Comparison of ENCODE assay signal across 8 mouse cellular contexts in the genomic region with DNA sequence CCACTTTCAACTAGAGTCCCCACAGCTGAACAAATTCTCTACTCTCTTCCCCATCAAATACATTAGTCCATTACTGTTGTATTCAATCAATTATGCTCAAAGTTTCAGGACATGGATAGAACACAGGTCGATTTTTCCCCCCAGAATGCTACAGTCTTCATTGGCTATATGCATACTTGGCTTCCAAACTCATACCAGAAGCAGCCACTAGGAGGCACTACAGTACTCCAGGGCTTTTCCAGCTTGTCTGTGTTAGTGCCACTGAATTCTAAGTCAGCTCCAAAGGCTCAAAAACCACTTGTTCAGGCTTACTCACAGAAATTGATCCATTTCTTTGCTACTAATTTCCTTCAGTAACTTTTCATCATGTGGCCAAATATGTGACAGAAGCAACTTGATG.
A peak's percentile ranks its signal among the peaks of the same experiment; 100 is the strongest.
DNase-seq lines count a peak whose midpoint lies in the region; ATAC-seq and TF ChIP-seq lines count a peak whose summit lies in the region.

No protein-coding gene starts in this region.

- no peaks in the 10 kb centered on the region for H3K9me3 ChIP-seq in liver, embryonic 11.5 days (ENCODE audit: control insufficient read depth, low read length)
- H3K9me3 ChIP-seq in neural tube, embryonic 11.5 days (ENCODE audit: control insufficient read depth, low read length), result no peaks in the 10 kb centered on the region

- no peaks in the 10 kb centered on the region for H3K4me1 ChIP-seq in liver, adult 2 months (ENCODE audit: control insufficient read depth, insufficient read depth, low read length)
- H3K4me1 ChIP-seq in liver, embryonic 11.5 days (replicated peaks; ENCODE audit: control insufficient read depth, insufficient read depth, low read length), result no peaks in the 10 kb centered on the region
- H3K4me1 ChIP-seq in neural tube, embryonic 11.5 days (ENCODE audit: control insufficient read depth, insufficient read depth, low read length), result no peaks in the 10 kb centered on the region

- H3K9ac ChIP-seq in liver, adult 2 months (ENCODE audit: low read depth, low read length), result no peak overlapping the region
- no peak overlapping the region for H3K9ac ChIP-seq in liver, embryonic 11.5 days (ENCODE audit: low read depth, low read length)
- H3K9ac ChIP-seq in neural tube, embryonic 11.5 days (ENCODE audit: low read length), result no peak overlapping the region

- in situ Hi-C loops in Patski (cut with MboI; ENCODE audit: low pct_unique_long_range_greater_than_20kb), result no loop called here

- H3K4me2 ChIP-seq in liver, embryonic 11.5 days, result no peak overlapping the region
- H3K4me2 ChIP-seq in neural tube, embryonic 11.5 days (ENCODE audit: low read depth), result no peak overlapping the region

- no peak overlapping the region for H3K4me3 ChIP-seq in liver, adult 2 months (ENCODE audit: insufficient read depth, low read depth, low read length)
- no peak overlapping the region for H3K4me3 ChIP-seq in liver, embryonic 11.5 days (ENCODE audit: low read depth, low read length)
- H3K4me3 ChIP-seq in neural tube, embryonic 11.5 days (ENCODE audit: low read depth, low read length), result no peak overlapping the region

- 25% methylated on average over 1 of the region's 1 CpGs for WGBS in liver, adult 2 months
- 42% methylated on average over 1 of the region's 1 CpGs for WGBS in liver, embryonic 11.5 days
- WGBS in neural tube, embryonic 11.5 days, result 60% methylated on average over 1 of the region's 1 CpGs

- no peaks in the 10 kb centered on the region for H3K79me2 ChIP-seq in liver, adult 2 months (ENCODE audit: control insufficient read depth, insufficient read depth, low read length)

- POLR2A ChIA-PET in Patski (lab: Charles Lee), result no interaction called here

- peak; percentile 8 to 23 for DNase-seq in frontal cortex, postnatal 25 days (ENCODE audit: low spot score in 2 of 2)
- peak; percentile 35 for DNase-seq in liver, adult 2 months (ENCODE audit: extremely low read depth, low read depth, low spot score)
- no peak for DNase-seq in liver, embryonic 11.5 days (ENCODE audit: low spot score)
- no peak for DNase-seq in Patski (ENCODE audit: low read depth, low spot score)
- DNase-seq in forelimb bud, embryonic 11.5 days (ENCODE audit: low read depth, low spot score), result peak; percentile 51
- peak; percentile 50 for DNase-seq in neural tube, embryonic 11.5 days (ENCODE audit: low spot score)
- DNase-seq in T-cell, adult 2 months (ENCODE audit: low spot score), result no peak

- TF ChIP-seq CTCF in liver, adult 2 months (IDR thresholded peaks at IDR 0.05; ENCODE audit: low read depth, low read length), result peak; percentile 44
- TF ChIP-seq CTCF in Patski (IDR thresholded peaks at IDR 0.05), result peak; percentile 24

- no peak overlapping the region for H3K27ac ChIP-seq in liver, adult 2 months (replicated peaks; ENCODE audit: insufficient read depth, low read depth, low read length)
- no peak overlapping the region for H3K27ac ChIP-seq in liver, embryonic 11.5 days (ENCODE audit: low read depth, low read length)
- no peak overlapping the region for H3K27ac ChIP-seq in neural tube, embryonic 11.5 days (ENCODE audit: low read depth, low read length)

- no peak for TF ChIP-seq POLR2A in liver, adult 2 months (IDR thresholded peaks at IDR 0.05; ENCODE audit: extremely low read depth, insufficient read depth, low read length)

- no peaks in the 10 kb centered on the region for H3K36me3 ChIP-seq in liver, adult 2 months (ENCODE audit: control insufficient read depth, insufficient read depth, low read length)
- H3K36me3 ChIP-seq in liver, embryonic 11.5 days (ENCODE audit: control insufficient read depth, insufficient read depth, low read length), result no peaks in the 10 kb centered on the region
- no peaks in the 10 kb centered on the region for H3K36me3 ChIP-seq in neural tube, embryonic 11.5 days (ENCODE audit: control insufficient read depth, insufficient read depth, low read length)

- no peaks in the 10 kb centered on the region; the same call in 1 of the 2 replicates for H3K27me3 ChIP-seq in liver, adult 2 months (ENCODE audit: control insufficient read depth, insufficient read depth, low read length)
- no peaks in the 10 kb centered on the region for H3K27me3 ChIP-seq in liver, embryonic 11.5 days (replicated peaks; ENCODE audit: control insufficient read depth, insufficient read depth, low read length)
- H3K27me3 ChIP-seq in Patski, result no peaks in the 10 kb centered on the region
- no peaks in the 10 kb centered on the region for H3K27me3 ChIP-seq in neural tube, embryonic 11.5 days (ENCODE audit: control insufficient read depth, insufficient read depth, low read length)

- CTCF ChIA-PET in Patski (lab: Charles Lee), result no interaction called here

- ATAC-seq in frontal cortex, adult (ENCODE audit: low TSS enrichment), result no peak
- ATAC-seq in liver, embryonic 11.5 days (replicated peaks; ENCODE audit: low FRiP score), result no peak
- ATAC-seq in Patski, result no peak
- no peak for ATAC-seq in neural tube, embryonic 11.5 days (ENCODE audit: insufficient read depth, low FRiP score, low TSS enrichment)

Comparison
In these comparisons a context has a peak if more than half of its experiments do, and no peak if none do; other contexts are left out.
1. DNase-seq: peak in frontal cortex, postnatal 25 days (2 of 2), liver, adult 2 months (single experiment), forelimb bud, embryonic 11.5 days (single experiment) and neural tube, embryonic 11.5 days (single experiment); none in liver, embryonic 11.5 days (single experiment), Patski (single experiment) and T-cell, adult 2 months (single experiment).